Mouse (Mus musculus) megakaryocyte, embryonic 14.5 days (primary cell): ENCODE measurements around the gene Stx4a. TPM values are rescaled to one million over a fixed set of nuclear protein-coding genes. Genes with fewer than 3 reads are reported as not detected.

Experiments used
- H3K27me3 ChIP-seq: replicated peaks from 2 replicates; pipeline ENCODE3; 2012; ENCODE audit warnings: inconsistent platforms
- H3K36me3 ChIP-seq: replicated peaks from 2 replicates; pipeline ENCODE3; 2012; ENCODE audit warnings: low read length, inconsistent platforms, mixed read lengths
- H3K4me1 ChIP-seq: 2 replicates; pipeline ENCODE4 v1.6.1; 2012; ENCODE audit warnings: inconsistent platforms
- H3K4me3 ChIP-seq: replicated peaks from 2 replicates; pipeline ENCODE3; 2012; ENCODE audit warnings: moderate library complexity, mild to moderate bottlenecking, inconsistent platforms
- H3K9me3 ChIP-seq: 2 replicates; pipeline ENCODE4 v1.6.1; 2012; ENCODE audit warnings: inconsistent platforms
- FLI1 ChIP-seq: IDR thresholded peaks from 2 replicates; pipeline ENCODE4 v1.6.1; 2012; ENCODE audit warnings: low read length, inconsistent platforms, mixed read lengths
- GATA1 ChIP-seq: IDR thresholded peaks from 3 replicates; pipeline ENCODE4 v1.6.1; 2012; ENCODE audit warnings: mixed read lengths, low read length, inconsistent platforms, borderline replicate concordance
- polyA plus RNA-seq: library from polyadenylated mRNA; stranded (reverse); fragments of >175 nt; gene quantifications from 2 replicates; pipeline ENCODE4 v1.2.3, GENCODE M21; 2012; ENCODE audit warnings: low replicate concordance; ENCODE audit not compliant: insufficient read depth

The Stx4a gene
- polyA plus RNA-seq, 1 experiment = 167 TPM

DNA sequence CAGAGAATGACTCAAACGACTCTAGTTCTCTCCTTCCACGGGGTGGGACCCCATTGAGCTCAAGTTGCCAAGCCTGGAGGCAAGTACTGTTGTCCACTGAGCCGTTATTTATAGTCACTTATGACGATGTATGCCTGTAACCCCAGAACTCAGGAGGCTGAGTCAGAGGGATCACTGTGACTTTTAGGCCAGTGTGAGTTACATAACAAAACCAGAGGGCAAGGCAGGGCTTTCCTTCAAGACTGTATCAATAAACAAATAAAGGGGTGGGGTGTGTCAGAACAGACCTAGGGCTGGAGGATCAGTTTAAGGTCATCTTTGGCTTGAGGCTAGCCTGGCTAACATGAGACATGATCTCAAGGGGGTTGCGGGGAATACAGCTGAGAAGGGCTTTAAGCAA is 26.8 kb downstream of the Stx4a start:
- H3K4me3 ChIP-seq = peak overlapping the region; percentile 86
- H3K36me3 ChIP-seq = peaks cover 65% of the 10 kb centered on the region
- peaks cover 80% of the 10 kb centered on the region for H3K4me1 ChIP-seq
- no peaks in the 10 kb centered on the region for H3K9me3 ChIP-seq
- no peaks in the 10 kb centered on the region for H3K27me3 ChIP-seq
- TF ChIP-seq GATA1 (no peak), FLI1 (no peak)

- H3K4me3 ChIP-seq = peak overlapping the region; percentile 59
- TF ChIP-seq FLI1 (no peak), GATA1 (0 out of 3 replicates have a peak, but pooled peaks have one; percentile 18)
- peaks cover 50% of the 10 kb centered on the region for H3K4me1 ChIP-seq
- no peaks in the 10 kb centered on the region for H3K9me3 ChIP-seq
- H3K36me3 ChIP-seq = peaks cover 33% of the 10 kb centered on the region
- H3K27me3 ChIP-seq = no peaks in the 10 kb centered on the region
These were observed 34.2 kb downstream of the Stx4a start for GRCm38 (mm10) chr7:127858258-127858657.

DNA sequence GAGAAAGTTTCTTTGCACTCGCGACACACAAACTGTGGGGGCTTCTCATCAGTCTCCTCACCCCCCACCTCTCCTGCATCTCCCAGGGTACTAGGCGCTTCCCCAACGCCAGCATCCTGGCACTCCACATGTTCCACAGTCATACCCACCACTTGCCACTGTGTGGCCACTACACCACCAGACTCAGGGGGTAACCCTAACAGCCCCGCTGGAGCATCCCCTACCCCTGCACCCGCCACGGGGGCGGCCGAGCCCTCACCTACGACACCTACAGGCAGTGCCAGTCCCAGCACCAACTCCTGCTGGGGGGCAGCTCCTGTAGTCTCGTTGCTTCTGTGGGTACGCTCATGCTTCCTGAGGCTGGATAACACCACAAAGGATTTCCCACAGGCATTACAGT is 42.3 kb downstream of the Stx4a start:
- Histone ChIP-seq H3K27me3 (no peaks in the 10 kb centered on the region), H3K36me3 (peaks cover 79% of the 10 kb centered on the region), H3K4me3 (no peak overlapping the region), H3K4me1 (peaks cover 43% of the 10 kb centered on the region), H3K9me3 (no peaks in the 10 kb centered on the region)
- TF ChIP-seq FLI1 (no peak), GATA1 (no peak)

DNA sequence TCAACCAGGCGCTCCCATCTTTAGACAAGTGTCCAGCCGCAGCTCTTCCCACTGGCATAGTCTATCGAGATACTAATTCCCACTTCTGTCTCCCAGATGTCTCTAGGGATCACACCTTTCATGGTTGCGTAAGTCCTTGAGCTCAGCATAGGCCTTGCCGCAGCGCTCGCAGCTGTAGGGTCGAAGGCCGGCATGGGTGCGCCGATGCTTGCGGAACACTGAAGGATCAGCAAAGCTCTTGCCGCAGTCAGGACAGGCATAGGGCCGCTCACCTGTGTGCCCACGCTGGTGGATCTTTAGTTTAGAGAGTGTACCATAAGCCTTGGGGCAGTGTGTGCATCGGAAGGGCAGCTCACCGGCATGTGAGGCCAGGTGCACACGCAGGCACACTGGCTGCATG is 43.5 kb downstream of the Stx4a start:
- TF ChIP-seq FLI1 (no peak), GATA1 (no peak)
- peaks cover 82% of the 10 kb centered on the region for H3K36me3 ChIP-seq
- H3K4me1 ChIP-seq = peaks cover 51% of the 10 kb centered on the region
- H3K4me3 ChIP-seq = peak overlapping the region; percentile 46
- H3K27me3 ChIP-seq = no peaks in the 10 kb centered on the region
- no peaks in the 10 kb centered on the region for H3K9me3 ChIP-seq

DNA sequence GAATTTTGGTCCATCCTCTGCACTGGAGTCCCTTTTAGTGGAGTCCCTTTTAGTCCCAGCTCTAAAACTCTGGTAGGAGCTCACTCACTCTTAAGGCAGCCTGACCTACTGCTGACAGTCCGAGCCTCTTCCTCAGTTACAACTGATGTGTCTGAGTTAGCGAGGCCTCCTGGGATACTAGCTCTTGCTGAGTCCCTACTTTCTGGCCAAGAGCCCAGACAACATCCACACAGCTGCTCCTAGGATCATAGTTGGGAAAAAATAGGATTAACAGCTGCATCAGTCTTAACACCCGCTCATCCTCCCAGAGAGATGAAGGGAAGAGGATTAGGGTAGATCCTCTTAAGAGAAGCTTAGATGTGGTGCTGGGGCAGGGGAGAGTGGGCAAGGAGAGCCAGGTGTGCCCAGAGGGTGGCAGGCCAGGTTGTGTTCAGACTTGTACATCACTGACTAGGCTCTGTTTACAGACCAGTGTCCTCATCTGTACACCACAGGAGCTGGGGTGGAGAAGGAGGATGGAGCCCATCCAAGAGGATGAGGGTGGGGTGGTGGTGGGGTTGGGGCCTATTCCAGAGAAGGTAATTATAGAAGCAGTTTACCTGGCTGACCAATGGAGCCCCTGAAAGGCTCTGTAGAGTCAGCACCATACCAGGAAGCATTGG is 45.2 kb downstream of the Stx4a start:
- Histone ChIP-seq H3K9me3 (no peaks in the 10 kb centered on the region), H3K4me1 (peaks cover 67% of the 10 kb centered on the region), H3K4me3 (no peak overlapping the region), H3K27me3 (no peaks in the 10 kb centered on the region), H3K36me3 (peaks cover 80% of the 10 kb centered on the region)
- TF ChIP-seq FLI1 (no peak), GATA1 (no peak)

- TF ChIP-seq GATA1 = no peak
- TF ChIP-seq FLI1 = no peak
- Histone ChIP-seq H3K36me3 (peaks cover 70% of the 10 kb centered on the region), H3K9me3 (no peaks in the 10 kb centered on the region), H3K4me3 (no peak overlapping the region), H3K27me3 (no peaks in the 10 kb centered on the region), H3K4me1 (peaks cover 76% of the 10 kb centered on the region)
These were observed 46.2 kb downstream of the Stx4a start for GRCm38 (mm10) chr7:127870136-127870821.

DNA sequence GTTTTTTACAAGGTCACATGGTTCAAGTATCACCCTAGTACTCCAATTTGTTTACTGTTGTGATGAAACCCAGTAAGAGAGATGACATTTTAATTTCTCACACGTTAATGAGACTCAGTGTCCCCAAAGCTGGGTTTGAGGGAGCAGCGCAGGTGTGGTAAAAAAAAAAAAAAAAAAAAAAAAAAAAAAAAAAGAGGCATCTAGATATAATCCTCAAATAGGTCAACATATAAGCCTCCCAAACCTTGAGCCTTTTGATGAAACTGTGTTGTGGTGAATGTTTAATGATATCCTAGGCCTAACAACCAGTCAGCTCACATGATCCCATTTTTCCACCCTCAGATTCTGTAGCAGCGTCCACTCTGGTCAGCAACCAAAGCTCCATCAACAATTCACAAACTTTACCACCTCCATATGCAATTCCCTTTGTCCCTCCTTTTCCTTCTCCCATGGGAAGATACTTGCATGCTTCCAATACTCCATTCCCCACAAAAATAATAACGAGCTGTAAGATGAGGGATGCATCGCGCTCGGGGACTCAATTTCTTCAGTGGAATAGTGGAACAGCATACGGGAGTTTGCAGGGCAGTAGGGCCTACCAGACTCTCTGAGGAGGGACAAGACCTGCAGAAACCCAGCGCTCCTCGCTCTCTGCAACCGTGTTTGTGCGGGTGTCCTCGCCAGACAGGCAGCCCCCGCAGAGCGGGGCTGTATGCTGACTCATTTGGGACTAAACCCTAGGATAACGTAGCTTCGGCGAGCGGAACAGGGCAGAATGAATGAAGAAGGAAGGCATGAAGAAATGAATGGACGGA is 50.9 kb downstream of the Stx4a start:
- Histone ChIP-seq H3K4me3 (peak overlapping the region; percentile 99), H3K4me1 (peaks cover 57% of the 10 kb centered on the region), H3K9me3 (peaks cover 18% of the 10 kb centered on the region), H3K27me3 (no peaks in the 10 kb centered on the region), H3K36me3 (peaks cover 50% of the 10 kb centered on the region)
- no peak for TF ChIP-seq FLI1
- no peak for TF ChIP-seq GATA1

GRCm38 (mm10) chr7:127875627-127876001 is 51.5 kb downstream of the Stx4a start:
- peak overlapping the region; percentile 99 for H3K4me3 ChIP-seq
- TF ChIP-seq GATA1 (no peak), FLI1 (no peak)
- H3K4me1 ChIP-seq = peaks cover 60% of the 10 kb centered on the region
- H3K36me3 ChIP-seq = peaks cover 50% of the 10 kb centered on the region
- peaks cover 24% of the 10 kb centered on the region for H3K9me3 ChIP-seq
- no peaks in the 10 kb centered on the region for H3K27me3 ChIP-seq

DNA sequence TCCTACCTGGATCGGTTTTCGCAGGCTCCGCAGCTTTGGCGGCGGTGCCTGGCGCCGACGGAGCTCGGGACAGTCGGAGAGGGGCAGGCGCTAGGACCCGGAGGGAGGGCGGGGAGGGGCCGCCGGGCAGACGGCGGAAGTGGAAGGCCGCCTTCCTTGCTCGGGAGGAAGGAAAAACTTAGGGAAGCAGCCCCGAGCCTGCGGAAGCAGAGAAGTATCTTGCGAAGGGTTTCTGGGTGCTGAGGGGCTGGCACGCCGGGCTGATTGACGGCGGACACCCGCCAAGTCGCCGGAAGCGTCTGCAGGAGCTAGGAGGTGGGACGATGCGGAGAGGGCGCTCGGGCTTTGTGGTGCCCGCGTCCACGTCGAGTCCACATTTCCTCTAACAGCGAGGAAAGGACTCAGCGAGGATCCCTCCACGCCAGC is 52.0 kb downstream of the Stx4a start, which contains the start of gene Zfp646:
Gene Zfp646, plus strand, starts transcription at position 181 of the 426 bp plus-strand sequence.
- peak within 1 kb of the TSS; percentile 99 for H3K4me3 ChIP-seq
- H3K36me3 ChIP-seq = peaks cover 52% of the 10 kb centered on the region
- no peak for TF ChIP-seq FLI1
- no peak for TF ChIP-seq GATA1
- peaks cover 63% of the 10 kb centered on the region for H3K4me1 ChIP-seq
- no peaks in the 10 kb centered on the region for H3K27me3 ChIP-seq
- H3K9me3 ChIP-seq = peaks cover 28% of the 10 kb centered on the region
